Mouse (Mus musculus) embryonic stem cell, embryonic (primary cell): ENCODE results near the gene Amz1.

Experiments
- CTCF ChIA-PET, 4 experiments: fragments of 300-600 bp in 2 of 4; fragments of 350-600 bp in 2 of 4; sonication (Branson Sonifier 250); formaldehyde crosslinking; loops; one replicate each; lab custom pipeline; 2022; ENCODE audit warnings: inconsistent platforms in 2 of 4; lab: Charles Lee
- POLR2A ChIA-PET, 4 experiments: fragments of 300-600 bp in 2 of 4; fragments of 350-600 bp in 2 of 4; sonication (Branson Sonifier 250); formaldehyde crosslinking; loops; one replicate each; lab custom pipeline; 2022; ENCODE audit warnings: antibody characterized with exemption in 4 of 4, inconsistent platforms in 1 of 4; lab: Charles Lee

Amz1 gene

DNA sequence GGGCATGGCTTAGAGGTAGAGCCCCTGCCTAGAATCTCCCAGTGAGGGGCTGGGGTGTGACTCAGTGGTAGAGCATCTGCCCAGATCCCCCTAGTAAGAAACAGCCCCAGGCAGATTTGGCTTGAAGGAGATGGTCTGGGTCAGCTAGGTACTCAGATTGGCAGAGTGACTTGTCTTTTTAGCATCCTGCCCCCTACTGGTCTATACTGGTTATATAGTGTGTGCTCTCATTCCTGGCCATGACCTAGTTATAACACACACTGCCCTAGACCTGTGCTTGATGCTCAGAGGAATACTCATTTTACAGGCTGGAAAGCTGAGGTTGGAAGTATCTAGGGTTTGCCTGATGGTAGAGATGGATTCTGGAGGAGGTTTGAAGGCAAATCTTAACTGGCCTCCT is 17.9 kb downstream of the Amz1 start:
- ChIA-PET CTCF (interaction anchor here in 3 of 4 experiments (0.6 to 8.3 kb wide), 9 partner anchors 7 to 303 kb away, joined by 3 to 104 read pairs (median 4); no protein-coding TSS in a partner anchor), POLR2A (interaction anchor here in 2 of 4 experiments (0.6 to 1.0 kb wide), 2 partner anchors 89 to 314 kb away, joined by 3 to 13 read pairs; partner anchors contain the start of gene Gna12 (in 1 of the 2))

DNA sequence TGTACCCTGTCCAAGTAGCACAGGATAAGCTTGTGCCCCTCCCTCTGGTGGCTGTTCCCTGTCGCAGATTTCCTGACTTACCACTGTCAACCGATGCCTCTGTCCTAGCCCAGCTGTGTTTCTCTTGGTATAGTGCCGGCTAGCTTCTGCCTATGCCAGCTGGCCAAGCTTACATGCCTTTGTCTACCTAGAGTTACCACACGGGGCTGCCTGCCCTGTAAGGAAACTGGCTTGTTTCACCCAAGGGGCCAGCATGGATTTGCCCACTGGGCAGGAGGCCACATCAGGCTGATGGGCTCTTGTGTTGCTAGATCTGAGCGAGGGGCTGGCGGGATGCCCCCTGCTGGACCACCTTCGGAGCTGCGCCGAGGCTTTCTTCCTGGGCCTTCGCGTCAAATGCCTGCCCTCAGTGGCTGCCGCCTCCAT is 19.8 kb downstream of the Amz1 start:
- ChIA-PET POLR2A (interaction anchor here (0.8 to 1.8 kb wide), 10 partner anchors 8 to 239 kb away, joined by 3 to 9 read pairs (median 3); partner anchors contain the start of genes Brat1 (in 1 of the 4), Chst12 (in 1 of the 4) and Gna12 (in 1 of the 4)), CTCF (interaction anchor here (0.6 to 2.2 kb wide), 15 partner anchors 8 to 347 kb away, joined by 3 to 12 read pairs (median 4); no protein-coding TSS in a partner anchor)

DNA sequence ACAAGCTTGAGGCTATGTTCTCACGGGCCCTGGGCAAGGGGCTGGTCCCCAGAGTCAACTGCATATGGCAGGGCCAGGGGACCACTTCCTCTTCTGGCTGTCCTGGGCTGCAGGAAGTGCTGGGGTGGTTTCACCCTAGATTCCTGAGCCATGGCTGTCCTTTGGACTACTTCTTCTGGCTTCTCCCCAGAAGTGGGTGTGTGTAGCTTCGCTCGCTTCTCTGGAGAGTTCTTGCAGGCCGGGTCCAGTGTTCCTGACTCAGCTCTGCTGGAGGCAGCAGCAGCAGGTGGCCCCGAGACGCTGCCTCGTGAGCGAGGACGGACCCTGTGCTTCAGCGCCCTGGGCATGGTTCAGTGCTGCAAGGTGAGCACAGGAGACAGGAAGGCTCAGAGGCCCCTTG is 24.5 kb downstream of the Amz1 start:
- ChIA-PET CTCF (interaction anchor here (0.6 to 5.7 kb wide), 39 partner anchors 9 to 271 kb away, joined by 3 to 104 read pairs (median 6); partner anchors contain the start of genes Brat1 (in 2 of the 4), Gna12 (in 1 of the 4) and Ttyh3 (in 1 of the 4)), POLR2A (interaction anchor here (0.9 to 3.9 kb wide), 20 partner anchors 9 to 330 kb away, joined by 3 to 24 read pairs (median 5); partner anchors contain the start of genes Brat1 (in 3 of the 4), Gna12 (in 2 of the 4), Eif3b (in 1 of the 4) and Iqce (in 1 of the 4))

DNA sequence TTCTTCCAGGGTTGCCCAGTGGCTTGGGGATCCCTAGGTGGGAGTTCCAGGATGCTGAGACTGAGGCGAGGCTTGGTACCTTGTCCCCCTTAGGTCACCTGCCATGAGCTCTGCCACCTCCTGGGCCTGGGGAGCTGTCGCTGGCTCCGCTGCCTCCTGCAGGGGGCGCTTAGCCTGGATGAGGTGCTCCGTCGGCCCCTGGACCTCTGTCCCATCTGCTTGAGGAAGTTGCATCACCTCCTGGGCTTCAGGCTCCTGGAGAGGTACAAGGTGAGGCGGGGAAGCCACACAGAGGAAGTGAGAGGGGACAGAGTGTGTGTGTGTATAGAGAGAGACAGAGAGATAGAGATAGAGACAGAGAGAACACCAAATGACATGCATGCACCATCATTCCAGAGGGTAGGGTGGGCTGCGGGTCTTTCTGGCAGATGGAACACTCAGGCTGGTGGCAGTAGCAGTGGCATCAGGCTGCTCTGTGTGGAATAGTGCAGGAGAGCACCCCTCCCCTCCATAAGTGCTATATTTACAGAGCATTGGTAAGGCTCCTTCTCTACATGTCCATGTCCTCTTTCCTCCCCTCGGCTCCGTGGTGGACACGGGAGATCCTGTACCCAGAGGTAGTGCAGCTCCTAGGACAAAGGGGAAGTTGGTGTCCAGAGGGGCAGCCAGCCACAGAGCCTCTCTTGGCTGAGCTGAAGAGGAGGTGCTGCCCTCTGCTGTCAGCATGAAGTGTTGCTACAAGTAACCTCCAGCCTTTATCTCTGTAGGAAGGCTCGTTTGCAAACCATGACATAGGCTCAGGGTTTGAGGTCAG is 25.3 kb downstream of the Amz1 start:
- POLR2A ChIA-PET: interaction anchor here in 3 of 4 experiments (0.5 to 3.9 kb wide), 26 partner anchors 9 to 492 kb away, joined by 3 to 24 read pairs (median 4); partner anchors contain the start of genes Brat1 (in 3 of the 3), Gna12 (in 2 of the 3), Eif3b (in 1 of the 3) and Iqce (in 1 of the 3)
- CTCF ChIA-PET: interaction anchor here (0.6 to 5.7 kb wide), 66 partner anchors 10 to 878 kb away, joined by 3 to 104 read pairs (median 5); partner anchors contain the start of genes Brat1 (in 2 of the 4), Gna12 (in 1 of the 4) and Ttyh3 (in 1 of the 4)

DNA sequence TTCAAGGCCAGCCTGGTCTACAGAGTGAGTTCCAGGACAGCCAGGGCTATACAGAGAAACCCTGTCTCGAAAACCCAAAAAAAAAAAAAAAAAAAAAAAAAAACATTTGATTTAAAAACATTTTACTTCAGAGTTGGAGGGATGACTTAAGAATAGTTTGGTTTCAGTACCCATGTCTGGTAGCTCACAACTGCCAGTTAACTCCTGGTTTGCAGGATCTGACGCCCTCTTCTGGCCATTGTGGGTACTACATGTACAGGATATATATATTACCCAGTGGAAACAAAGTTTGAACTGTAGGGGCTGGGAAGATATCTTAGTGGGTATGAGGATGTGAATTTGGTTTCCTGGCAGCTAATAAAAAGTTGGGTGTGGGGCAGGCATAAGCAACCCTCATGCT is 27.0 kb downstream of the Amz1 start:
- ChIA-PET CTCF (interaction anchor here (0.6 to 5.7 kb wide), 81 partner anchors 9 to 1871 kb away, joined by 3 to 104 read pairs (median 4); partner anchors contain the start of genes Brat1 (in 3 of the 4), Gna12 (in 2 of the 4), Chst12 (in 1 of the 4) and Ttyh3 (in 1 of the 4)), POLR2A (interaction anchor here in 2 of 4 experiments (0.6 to 3.9 kb wide), 11 partner anchors 9 to 139 kb away, joined by 3 to 24 read pairs (median 4); partner anchors contain the start of genes Brat1 (in 2 of the 2) and Gna12 (in 1 of the 2))

DNA sequence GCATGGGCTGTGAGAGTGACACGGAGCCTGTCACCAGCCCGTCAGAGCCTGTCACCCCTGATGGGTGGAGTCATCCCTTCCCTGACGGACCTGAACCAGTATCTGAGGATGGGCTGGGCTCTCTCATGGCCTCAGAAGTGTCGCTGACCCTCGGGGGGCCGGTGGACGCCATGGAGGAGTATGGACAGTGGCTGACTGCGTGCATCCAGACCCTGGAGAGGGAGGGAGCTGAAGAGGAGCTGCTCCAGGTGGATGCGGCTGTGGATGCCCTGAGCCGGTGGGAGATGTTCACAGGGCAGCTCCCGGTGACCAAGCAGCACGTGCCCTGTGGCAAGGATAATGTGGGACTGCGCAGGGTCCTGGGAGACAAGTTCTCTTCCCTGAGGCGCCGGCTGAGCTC is 28.1 kb downstream of the Amz1 start:
- ChIA-PET POLR2A (interaction anchor here in 2 of 4 experiments (1.2 to 2.0 kb wide), 3 partner anchors 49 to 95 kb away, joined by 3 to 9 read pairs (median 3); partner anchors contain the start of gene Gna12 (in 1 of the 2)), CTCF (interaction anchor here (0.7 to 5.1 kb wide), 20 partner anchors 8 to 212 kb away, joined by 3 to 40 read pairs (median 4); partner anchors contain the start of genes Gna12 (in 1 of the 4) and Iqce (in 1 of the 4))

DNA sequence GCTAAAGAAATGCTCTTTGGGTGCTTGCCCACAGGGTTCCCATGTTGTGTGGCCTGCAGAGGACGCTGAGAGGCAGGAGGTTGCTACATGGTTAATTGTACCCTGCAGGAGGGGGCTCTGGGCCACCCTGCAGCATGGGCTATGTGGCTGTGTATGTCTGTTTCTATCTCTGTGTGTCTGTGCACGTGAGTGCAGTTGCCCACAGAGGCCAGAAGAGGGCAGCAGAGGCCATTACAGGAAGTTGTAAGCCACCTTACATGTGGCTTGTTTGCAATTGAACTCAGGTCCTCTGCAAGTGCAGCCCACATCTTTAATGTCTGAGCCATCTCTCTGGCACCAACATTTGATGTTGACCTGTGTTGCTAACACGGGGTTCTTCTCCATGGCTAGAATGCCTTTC is 28.7 kb downstream of the Amz1 start:
- POLR2A ChIA-PET: interaction anchor here in 2 of 4 experiments (0.6 to 1.2 kb wide), 2 partner anchors 16 to 50 kb away, joined by 3 read pairs; no protein-coding TSS in a partner anchor
- CTCF ChIA-PET: interaction anchor here (0.6 to 5.1 kb wide), 20 partner anchors 9 to 212 kb away, joined by 3 to 40 read pairs (median 4); partner anchors contain the start of genes Gna12 (in 1 of the 4) and Iqce (in 1 of the 4)

DNA sequence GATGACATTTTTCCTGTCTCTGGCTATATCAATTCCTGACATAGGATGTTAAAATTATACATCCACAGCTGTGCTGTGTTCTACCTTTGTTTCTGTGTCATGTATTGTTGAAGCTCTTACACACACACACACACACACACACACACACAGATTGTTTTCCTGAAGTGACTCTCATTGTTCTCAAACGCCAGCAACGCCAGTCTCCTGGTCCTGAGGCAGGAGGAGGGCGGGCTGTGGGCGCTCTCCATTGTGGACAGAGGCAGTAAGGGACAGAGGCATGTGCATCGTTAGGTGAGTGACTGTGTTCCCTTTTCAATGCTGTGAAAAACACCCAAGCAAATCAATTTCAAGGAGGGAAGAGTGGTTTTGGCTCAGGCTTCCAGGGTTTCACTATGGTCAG is 29.3 kb downstream of the Amz1 start:
- ChIA-PET CTCF (interaction anchor here in 3 of 4 experiments (0.6 to 5.1 kb wide), 5 partner anchors 10 to 136 kb away, joined by 3 to 40 read pairs (median 3); no protein-coding TSS in a partner anchor), POLR2A (interaction anchor here in 2 of 4 experiments (0.6 to 0.9 kb wide), 2 partner anchors 9 to 15 kb away, joined by 3 read pairs; no protein-coding TSS in a partner anchor)

DNA sequence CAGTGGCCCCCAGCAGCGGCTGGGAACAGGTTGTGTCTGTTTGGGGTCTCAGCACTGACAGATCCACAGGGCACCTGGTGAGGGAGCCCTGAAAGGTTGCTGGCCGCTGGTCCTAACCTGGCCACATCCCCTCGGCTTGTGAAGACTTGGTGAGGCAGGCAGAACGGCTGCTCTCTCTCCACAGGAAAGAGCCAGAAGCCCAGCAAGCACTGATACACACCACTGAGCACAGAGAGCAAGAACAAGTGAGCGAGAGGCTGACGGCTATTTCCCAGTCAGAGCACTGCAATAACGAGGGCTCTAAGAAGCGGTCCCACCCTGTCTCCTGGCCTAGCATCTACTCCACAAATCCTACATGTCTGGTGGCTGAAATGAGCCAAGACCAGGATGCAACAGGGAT is 34.9 kb downstream of the Amz1 start:
- POLR2A ChIA-PET: interaction anchor here in 1 of 4 experiments (0.7 to 0.9 kb wide), 2 partner anchors 9 kb away, joined by 3 to 4 read pairs; no protein-coding TSS in a partner anchor

DNA sequence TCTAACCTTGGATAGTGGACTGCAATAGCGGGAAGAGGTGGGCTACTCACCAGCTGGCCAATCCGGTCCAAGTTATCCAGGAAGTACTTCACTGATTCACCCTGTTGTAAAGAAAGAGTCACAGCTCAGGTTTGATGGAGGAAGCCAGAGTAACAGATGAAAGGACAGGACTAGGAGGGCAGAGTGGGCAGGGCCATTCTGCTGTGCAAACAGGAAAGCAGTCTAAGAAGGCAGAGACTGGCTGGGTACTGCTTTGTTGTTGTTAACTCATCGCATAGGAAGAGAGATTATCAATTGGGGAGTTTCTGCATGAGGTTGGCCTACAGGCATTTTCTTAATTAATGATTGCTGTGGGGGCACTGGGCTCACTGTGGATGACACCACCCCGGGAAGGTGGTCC is 38.6 kb downstream of the Amz1 start:
- CTCF ChIA-PET: interaction anchor here in 3 of 4 experiments (0.9 to 3.8 kb wide), 3 partner anchors 11 to 13 kb away, joined by 3 to 13 read pairs (median 4); no protein-coding TSS in a partner anchor

More for the DNA sequence above, 34.9 kb downstream of the Amz1 start:
- CTCF ChIA-PET: interaction anchor here in 3 of 4 experiments (0.6 to 2.1 kb wide), 5 partner anchors 9 to 219 kb away, joined by 3 to 29 read pairs (median 7); no protein-coding TSS in a partner anchor

DNA sequence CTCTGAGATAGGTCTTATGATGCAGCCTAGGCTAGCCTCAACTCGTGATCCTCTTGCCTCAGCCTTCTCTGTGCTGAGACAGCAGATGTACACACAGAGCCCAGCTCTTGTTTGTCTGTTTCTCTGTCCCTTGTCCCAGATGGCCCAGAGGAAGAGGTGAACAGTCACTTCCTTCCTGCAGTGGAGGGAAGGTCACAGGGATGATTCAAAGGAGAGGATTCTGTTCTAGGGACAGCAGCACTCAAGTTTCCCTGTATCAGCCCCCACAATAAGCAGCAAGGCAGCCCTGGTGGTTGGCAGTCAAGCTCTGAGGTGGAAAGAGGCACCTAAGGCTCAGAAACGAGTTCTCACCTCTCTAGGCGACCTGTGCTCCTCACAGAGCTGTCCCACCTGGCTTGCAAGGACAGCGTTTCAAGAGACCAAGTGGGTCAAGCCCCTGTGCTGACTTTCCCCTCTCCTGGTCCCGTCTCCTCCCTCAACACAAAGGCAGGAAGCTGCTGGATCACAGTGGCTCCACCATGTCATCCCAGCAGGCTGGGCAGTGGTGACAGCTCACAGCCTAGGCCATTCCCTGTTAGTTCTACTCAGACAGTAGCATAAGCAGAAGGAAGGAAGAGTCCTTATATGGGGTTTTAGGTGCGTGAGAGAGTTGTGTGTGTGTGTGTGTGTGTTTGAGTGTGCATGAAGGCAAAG is 41.1 kb downstream of the Amz1 start:
- CTCF ChIA-PET: interaction anchor here in 3 of 4 experiments (0.6 to 3.8 kb wide), 4 partner anchors 13 to 65 kb away, joined by 3 to 13 read pairs (median 4); no protein-coding TSS in a partner anchor
- POLR2A ChIA-PET: interaction anchor here in 2 of 4 experiments (0.6 to 2.7 kb wide), 3 partner anchors 9 to 983 kb away, joined by 3 to 7 read pairs (median 3); no protein-coding TSS in a partner anchor

More for the DNA sequence above, 38.6 kb downstream of the Amz1 start:
- POLR2A ChIA-PET: no interaction called here

DNA sequence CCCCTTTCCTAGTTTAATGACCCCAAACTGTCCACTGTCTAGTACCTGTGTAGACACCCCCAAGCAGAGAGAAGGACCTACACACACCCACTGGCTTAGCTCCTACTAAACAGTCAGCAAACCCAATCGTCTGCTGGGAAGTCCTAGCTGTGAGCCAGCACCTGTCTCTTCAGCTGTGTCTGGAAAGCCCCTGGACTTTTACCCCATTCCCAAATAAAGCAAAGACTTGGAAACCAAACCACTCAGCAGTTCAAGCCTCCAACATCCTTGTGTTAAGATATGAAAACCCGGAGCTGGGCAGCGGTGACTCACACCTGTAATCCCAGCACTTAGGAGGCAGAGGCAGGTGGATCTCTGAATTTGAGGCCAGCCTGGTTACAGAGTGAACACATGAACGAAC is 42.6 kb downstream of the Amz1 start:
- CTCF ChIA-PET: interaction anchor here in 2 of 4 experiments (3.4 to 5.5 kb wide), 2 partner anchors 16 to 17 kb away, joined by 24 to 32 read pairs; no protein-coding TSS in a partner anchor
- POLR2A ChIA-PET: interaction anchor here in 2 of 4 experiments (0.6 to 3.1 kb wide), 4 partner anchors 11 to 97 kb away, joined by 3 to 11 read pairs (median 6); partner anchors contain the start of gene Gna12 (in 1 of the 2)

DNA sequence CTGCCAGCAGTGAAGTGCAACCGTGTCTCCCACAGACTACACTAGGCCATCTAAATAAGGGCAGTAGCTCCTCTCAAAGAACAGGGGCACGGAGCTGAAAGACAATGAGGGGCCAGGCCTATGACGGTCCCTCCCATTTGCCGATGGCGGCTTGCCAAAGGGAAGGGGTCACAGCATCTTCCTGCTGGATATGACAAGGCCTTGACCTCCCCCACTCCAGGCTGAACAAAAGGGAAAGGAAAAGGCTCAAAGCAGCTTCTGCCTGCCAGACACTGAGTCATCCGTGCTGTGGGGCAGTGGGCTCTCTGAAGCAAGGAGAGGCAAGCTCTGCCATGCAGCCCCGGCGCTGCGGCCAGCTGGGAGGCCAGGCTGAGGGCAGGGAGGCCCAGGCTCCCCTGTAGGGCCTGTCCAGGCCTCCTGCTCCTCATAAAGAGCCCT is 43.8 kb downstream of the Amz1 start:
- POLR2A ChIA-PET: interaction anchor here in 3 of 4 experiments (0.6 to 3.1 kb wide), 9 partner anchors 9 to 156 kb away, joined by 3 to 11 read pairs (median 3); partner anchors contain the start of gene Gna12 (in 1 of the 3)
- CTCF ChIA-PET: interaction anchor here in 3 of 4 experiments (0.6 to 5.5 kb wide), 7 partner anchors 12 to 90 kb away, joined by 3 to 32 read pairs (median 5); partner anchors contain the start of gene Brat1 (in 1 of the 3)

DNA sequence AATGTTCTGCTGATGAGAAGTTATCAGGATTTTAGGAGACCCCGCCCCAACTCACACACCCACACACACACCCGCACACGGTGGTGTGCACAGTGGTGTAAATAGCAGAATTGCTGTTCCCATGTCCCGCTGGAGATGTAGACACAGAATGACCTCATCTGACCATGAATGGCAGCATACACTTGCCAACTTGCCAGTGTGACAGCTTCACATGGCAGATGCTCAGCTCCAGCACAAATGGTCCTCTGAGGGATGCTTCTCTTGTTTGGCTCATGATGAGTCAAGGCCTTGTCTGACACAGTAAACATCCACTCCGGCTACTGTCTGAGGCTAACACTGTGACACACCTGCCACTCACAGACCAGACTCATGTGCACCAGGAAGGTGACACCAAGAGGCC is 44.4 kb downstream of the Amz1 start:
- CTCF ChIA-PET: interaction anchor here (1.0 to 5.5 kb wide), 5 partner anchors 18 to 89 kb away, joined by 4 to 32 read pairs (median 23); no protein-coding TSS in a partner anchor
- POLR2A ChIA-PET: interaction anchor here in 3 of 4 experiments (0.7 to 3.1 kb wide), 6 partner anchors 9 to 62 kb away, joined by 3 to 11 read pairs (median 3); partner anchors contain the start of gene Gna12 (in 1 of the 3)

DNA sequence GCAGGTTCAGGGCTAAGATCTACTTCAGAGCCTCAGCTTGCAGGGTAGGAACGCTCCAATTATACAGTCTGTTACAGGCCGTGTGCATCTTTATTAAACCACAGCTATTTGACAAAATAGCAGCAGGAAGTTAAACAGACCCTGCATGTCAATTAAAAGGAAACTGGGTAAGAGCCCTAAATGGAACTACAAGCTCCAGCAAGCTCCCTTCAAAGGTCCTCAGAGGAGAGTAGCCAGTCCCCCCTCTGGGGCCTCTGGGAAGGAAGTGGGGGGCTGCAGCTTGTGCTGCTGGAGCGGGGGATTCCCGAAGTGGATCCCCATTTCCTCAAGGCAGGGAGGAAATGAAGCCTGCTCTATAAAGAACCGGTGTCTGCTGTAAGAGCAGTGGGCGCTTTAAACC is 47.7 kb downstream of the Amz1 start:
- ChIA-PET POLR2A (interaction anchor here in 1 of 4 experiments (1.2 kb wide), 1 partner anchor 26 kb away, joined by 3 read pairs; no protein-coding TSS in a partner anchor), CTCF (interaction anchor here in 2 of 4 experiments (1.1 to 5.5 kb wide), 3 partner anchors 20 to 22 kb away, joined by 3 to 32 read pairs (median 4); no protein-coding TSS in a partner anchor)

DNA sequence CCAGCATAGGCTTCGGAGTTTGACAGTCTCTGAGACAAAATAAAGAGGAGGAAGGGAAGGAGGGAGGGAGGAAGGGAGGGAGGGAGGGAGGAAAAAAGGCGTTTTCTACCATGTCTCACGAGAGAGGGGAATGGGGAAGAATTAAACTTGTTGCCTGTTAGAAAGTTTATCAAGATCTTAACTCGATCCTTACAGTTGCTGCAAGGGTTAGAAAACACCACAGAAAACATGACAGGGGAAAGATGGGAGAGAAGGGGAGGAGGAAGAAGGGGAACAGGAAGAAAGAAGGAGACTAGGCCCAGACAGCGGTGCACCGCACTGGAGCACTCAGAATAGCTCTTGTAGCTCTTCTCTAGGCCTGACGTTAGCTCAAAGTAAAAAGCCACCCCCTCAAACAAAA is 48.2 kb downstream of the Amz1 start:
- CTCF ChIA-PET: interaction anchor here in 3 of 4 experiments (0.7 to 5.5 kb wide), 5 partner anchors 20 to 23 kb away, joined by 3 to 32 read pairs (median 5); no protein-coding TSS in a partner anchor
- POLR2A ChIA-PET: interaction anchor here in 2 of 4 experiments (1.2 to 1.3 kb wide), 2 partner anchors 26 to 58 kb away, joined by 3 to 4 read pairs; partner anchors contain the start of gene Gna12 (in 1 of the 2)
